Mouse (Mus musculus): Measurements from ENCODE around the gene Rgs21.

Gene Rgs21

GRCm38 (mm10) chr1:144567567-144567966, at the start of gene Rgs21:
Gene Rgs21, minus strand, starts transcription at chr1:144567667.
- DNase-seq, result no peak

GRCm38 (mm10) chr1:144604071-144604470, 36.6 kb upstream of the Rgs21 start:
- DNase-seq, result no peak

- no peak for DNase-seq
Observed at GRCm38 (mm10) chr1:144602987-144603386, 35.5 kb upstream of the Rgs21 start.

- no peak for DNase-seq
Observed at GRCm38 (mm10) chr1:144579321-144579720, 11.9 kb upstream of the Rgs21 start.

- DNase-seq, result no peak
Observed at GRCm38 (mm10) chr1:144572972-144573371, 5.5 kb upstream of the Rgs21 start.

GRCm38 (mm10) chr1:144569905-144570304, 2.4 kb upstream of the Rgs21 start:
- no peak for DNase-seq

- no peak for DNase-seq
Observed at GRCm38 (mm10) chr1:144545142-144545541, 22.3 kb downstream of the Rgs21 start.

GRCm38 (mm10) chr1:144544497-144544961, 22.9 kb downstream of the Rgs21 start:
- peak; percentile 15 for DNase-seq

GRCm38 (mm10) chr1:144531746-144532145, 35.7 kb downstream of the Rgs21 start:
- no peak for DNase-seq

- no peak for DNase-seq
Observed at GRCm38 (mm10) chr1:144517878-144518426, 49.5 kb downstream of the Rgs21 start.

GRCm38 (mm10) chr1:144502241-144502640, 65.2 kb downstream of the Rgs21 start:
- DNase-seq, result no peak

GRCm38 (mm10) chr1:144500423-144500822, 67.0 kb downstream of the Rgs21 start:
- DNase-seq, result no peak

- DNase-seq, result no peak
Observed at GRCm38 (mm10) chr1:144499719-144500118, 67.7 kb downstream of the Rgs21 start.

- peak; percentile 11 for DNase-seq
Observed at GRCm38 (mm10) chr1:144498725-144499124, 68.7 kb downstream of the Rgs21 start.

- no peak for DNase-seq
Observed at GRCm38 (mm10) chr1:144498051-144498450, 69.4 kb downstream of the Rgs21 start.

GRCm38 (mm10) chr1:144493336-144493735, 74.1 kb downstream of the Rgs21 start:
- DNase-seq, result no peak

GRCm38 (mm10) chr1:144488223-144488835, 79.1 kb downstream of the Rgs21 start:
- DNase-seq, result no peak

Measured in retina, postnatal 1 day (tissue).